Mouse (Mus musculus) kidney, adult 2 months (tissue): Measurements from ENCODE around the gene Rhebl1. TPM values are rescaled to one million over a fixed set of nuclear protein-coding genes. Genes with fewer than 3 reads are reported as not detected.
A peak's percentile ranks its signal among the peaks of the same experiment; 100 is the strongest.

ENCODE experiments used
- DNase-seq: peaks from one replicate; pipeline ENCODE4 v3.0.0; 2021
- H3K27ac ChIP-seq: fragments of 200-500 bp; 2 replicates; pipeline ENCODE4 v1.5.1; 2012; ENCODE audit warnings: low read depth, low read length, control low read depth, inconsistent platforms; ENCODE audit not compliant: insufficient read depth
- H3K27me3 ChIP-seq: fragments of 200-500 bp; replicated peaks from 2 replicates; pipeline ENCODE4 v1.6.1; 2012; ENCODE audit warnings: mild to moderate bottlenecking, moderate library complexity, low read length, inconsistent platforms; ENCODE audit not compliant: control insufficient read depth, insufficient read depth
- H3K36me3 ChIP-seq: fragments of 200-500 bp; 2 replicates; pipeline ENCODE4 v1.6.1; 2012; ENCODE audit warnings: mild to moderate bottlenecking, moderate library complexity, low read length, inconsistent platforms; ENCODE audit not compliant: control insufficient read depth, insufficient read depth
- H3K4me1 ChIP-seq: fragments of 200-500 bp; 2 replicates; pipeline ENCODE4 v1.6.1; 2011; ENCODE audit warnings: low read length; ENCODE audit not compliant: control insufficient read depth, insufficient read depth
- H3K4me3 ChIP-seq: fragments of 200-500 bp; 2 replicates; pipeline ENCODE4 v1.5.1; 2011; ENCODE audit warnings: mild to moderate bottlenecking, low read depth, low read length, control low read depth; ENCODE audit not compliant: insufficient read depth
- CTCF ChIP-seq: fragments of 200-500 bp; conservative IDR thresholded peaks from 2 replicates; pipeline ENCODE4 v1.5.1; 2011; ENCODE audit warnings: low read depth, mild to moderate bottlenecking, control low read depth, low read length, moderate library complexity, mixed read lengths; ENCODE audit not compliant: insufficient read depth, insufficient read length
- POLR2A ChIP-seq: fragments of 200-500 bp; IDR thresholded peaks from one replicate; pipeline ENCODE4 v1.6.1; 2011; ENCODE audit warnings: low read depth, low read length, control low read depth
- WGBS: fragments of 180-500 bp; shearing (Covaris S2); methylation state at CpG from one replicate; pipeline ENCODE4 v1.1.7; 2018; 5-methylcytosine and 5-hydroxymethylcytosine counted together
- polyA plus RNA-seq: library from polyadenylated mRNA; depleted of rRNA; stranded (reverse); fragments of >200 nt; gene quantifications from 2 replicates; pipeline ENCODE4 v1.2.3, GENCODE M21; 2012

The Rhebl1 gene
- polyA plus RNA-seq, 1 experiment = 7.1 TPM

GRCm38 (mm10) chr15:98930998-98931397 is 36.7 kb upstream of the Rhebl1 start:
- TF ChIP-seq POLR2A (no peak), CTCF (no peak)
- Histone ChIP-seq H3K27me3 (no peaks in the 10 kb centered on the region), H3K36me3 (no peaks in the 10 kb centered on the region; the same call in 1 of the 2 replicates), H3K4me3 (no peak overlapping the region), H3K27ac (no peak overlapping the region), H3K4me1 (peaks cover 9% of the 10 kb centered on the region; the same call in 1 of the 2 replicates)
- 78% methylated on average over 3 of the region's 3 CpGs for WGBS
- no peak for DNase-seq

DNA sequence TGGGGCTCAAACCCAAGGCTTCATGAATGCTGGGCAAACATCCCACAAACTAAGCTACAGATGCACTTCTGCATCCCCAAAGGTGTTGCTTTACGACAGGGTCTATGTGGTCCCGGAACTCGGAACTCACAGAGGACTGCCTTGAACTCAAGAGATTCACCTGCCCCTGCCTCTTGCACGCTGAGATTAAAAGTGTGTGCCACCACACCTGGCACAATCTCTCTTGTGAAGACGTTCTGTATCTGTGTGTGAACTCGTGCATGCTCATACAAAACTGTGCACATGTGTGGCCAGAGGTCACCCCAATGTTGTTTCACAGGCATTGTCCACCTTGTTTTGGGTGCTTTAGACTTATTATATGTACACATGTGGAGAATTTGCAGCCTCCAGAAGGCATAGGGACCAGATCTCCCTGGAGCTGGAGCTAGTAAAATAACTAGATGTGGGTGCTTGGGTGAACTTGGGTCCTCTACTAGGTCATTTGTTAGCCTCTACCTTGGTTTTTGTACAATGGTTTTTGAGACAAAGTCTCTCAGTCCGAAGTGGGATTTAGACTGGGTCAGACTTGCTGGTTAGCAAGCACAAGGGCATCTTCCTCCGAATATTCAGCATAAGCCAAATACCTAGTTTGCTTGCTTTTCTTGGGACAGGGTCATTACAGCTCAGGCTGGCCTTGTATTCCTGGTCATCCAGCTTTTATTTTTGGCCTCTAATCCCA is 35.8 kb upstream of the Rhebl1 start:
- Histone ChIP-seq H3K27ac (no peak overlapping the region), H3K36me3 (no peaks in the 10 kb centered on the region; the same call in 1 of the 2 replicates)
- 60% methylated on average over 8 of the region's 8 CpGs for WGBS

DNA sequence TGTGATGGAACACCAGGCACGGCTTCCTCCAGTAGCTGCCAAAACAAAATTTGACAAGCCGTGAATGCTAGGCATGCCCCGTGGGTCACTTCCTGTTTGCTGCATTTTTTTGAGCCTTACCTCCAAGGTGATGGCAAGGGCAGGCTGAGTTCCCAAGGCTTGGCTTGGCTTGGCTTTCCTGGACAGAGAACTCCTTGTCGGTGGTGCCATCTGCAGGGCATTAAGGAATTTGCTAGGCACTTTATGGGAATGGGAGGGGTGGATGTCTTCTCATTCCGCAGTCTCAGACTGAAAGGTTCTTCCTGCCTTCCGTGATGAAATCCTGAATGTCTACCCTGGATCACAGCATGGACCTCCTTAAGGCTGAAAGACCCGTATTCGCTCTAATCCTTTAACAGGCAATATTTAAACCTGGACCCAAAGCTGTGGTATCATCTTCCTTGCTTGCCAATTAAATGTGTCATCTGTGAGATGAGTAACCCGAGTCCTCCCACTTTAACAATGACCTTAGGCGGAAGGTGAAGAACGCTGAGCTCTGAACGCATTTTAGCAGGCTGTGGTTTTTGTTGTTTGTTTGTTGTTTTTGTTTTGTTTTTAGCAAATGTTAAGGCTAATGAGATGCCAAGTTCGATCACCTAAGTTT is 34.4 kb upstream of the Rhebl1 start:
- no peak overlapping the region for H3K27ac ChIP-seq
- H3K4me1 ChIP-seq = peaks cover 7% of the 10 kb centered on the region; the same call in 1 of the 2 replicates
- 9% methylated on average over 13 of the region's 13 CpGs for WGBS
- no peak overlapping the region for H3K4me3 ChIP-seq
- no peaks in the 10 kb centered on the region for H3K27me3 ChIP-seq
- peak; percentile 95 for DNase-seq
- no peak for TF ChIP-seq POLR2A
- peak; percentile 99; the same call in 1 of the 2 replicates for TF ChIP-seq CTCF
- H3K36me3 ChIP-seq = no peaks in the 10 kb centered on the region; the same call in 1 of the 2 replicates

More for the DNA sequence above, 35.8 kb upstream of the Rhebl1 start:
- Histone ChIP-seq H3K4me3 (no peak overlapping the region), H3K27me3 (no peaks in the 10 kb centered on the region), H3K4me1 (peaks cover 9% of the 10 kb centered on the region; the same call in 1 of the 2 replicates)
- TF ChIP-seq POLR2A (no peak), CTCF (no peak)
- no peak for DNase-seq

DNA sequence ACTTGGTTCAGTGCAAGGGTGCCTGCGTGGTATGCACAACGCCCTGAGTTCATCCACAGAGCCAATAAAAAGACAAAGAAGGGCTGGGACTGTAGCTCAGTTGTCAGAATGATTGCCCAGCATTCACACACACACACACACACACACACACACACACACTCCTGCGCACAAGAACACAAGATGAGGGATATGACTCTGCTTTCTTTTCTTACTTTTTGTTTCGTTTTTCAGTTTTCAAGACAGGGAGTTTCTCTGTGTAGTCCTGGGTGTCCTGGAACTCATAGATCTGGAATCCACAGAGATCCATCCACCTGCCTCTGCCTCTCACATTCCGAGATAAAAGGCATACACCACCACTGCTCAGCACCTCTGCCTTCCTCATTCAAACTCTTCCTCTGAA is 33.2 kb upstream of the Rhebl1 start:
- DNase-seq = no peak
- peaks cover 6% of the 10 kb centered on the region; the same call in 1 of the 2 replicates for H3K4me1 ChIP-seq
- H3K4me3 ChIP-seq = no peak overlapping the region
- H3K27me3 ChIP-seq = no peaks in the 10 kb centered on the region
- TF ChIP-seq CTCF = no peak
- no peak for TF ChIP-seq POLR2A
- no peak overlapping the region for H3K27ac ChIP-seq
- WGBS = 79% methylated on average over 5 of the region's 5 CpGs
- H3K36me3 ChIP-seq = no peaks in the 10 kb centered on the region; the same call in 1 of the 2 replicates

GRCm38 (mm10) chr15:98924682-98925081 is 30.3 kb upstream of the Rhebl1 start:
- TF ChIP-seq CTCF (no peak), POLR2A (no peak)
- Histone ChIP-seq H3K36me3 (no peaks in the 10 kb centered on the region), H3K4me3 (no peak overlapping the region), H3K27ac (peak overlapping the region; percentile 48; the same call in 1 of the 2 replicates), H3K4me1 (peaks cover 16% of the 10 kb centered on the region; the same call in 1 of the 2 replicates), H3K27me3 (no peaks in the 10 kb centered on the region)
- DNase-seq = peak; percentile 69
- 60% methylated on average over 3 of the region's 3 CpGs for WGBS

- no peak overlapping the region for H3K4me3 ChIP-seq
- H3K27me3 ChIP-seq = no peaks in the 10 kb centered on the region
- no peaks in the 10 kb centered on the region for H3K36me3 ChIP-seq
- H3K27ac ChIP-seq = peak overlapping the region; percentile 68
- no peak for DNase-seq
- peaks cover 13% of the 10 kb centered on the region; the same call in 1 of the 2 replicates for H3K4me1 ChIP-seq
- TF ChIP-seq POLR2A = no peak
- no peak for TF ChIP-seq CTCF
- WGBS = 82% methylated on average over 2 of the region's 2 CpGs
Measured at GRCm38 (mm10) chr15:98923031-98923537, 28.7 kb upstream of the Rhebl1 start.

- H3K27ac ChIP-seq = peak overlapping the region; percentile 77
- no peaks in the 10 kb centered on the region for H3K27me3 ChIP-seq
- no peak overlapping the region for H3K4me3 ChIP-seq
- peaks cover 13% of the 10 kb centered on the region; the same call in 1 of the 2 replicates for H3K4me1 ChIP-seq
- 37% methylated on average over 3 of the region's 3 CpGs for WGBS
- no peaks in the 10 kb centered on the region for H3K36me3 ChIP-seq
- DNase-seq = peak; percentile 83
- no peak for TF ChIP-seq CTCF
- TF ChIP-seq POLR2A = no peak
Measured at GRCm38 (mm10) chr15:98922581-98922980, 28.2 kb upstream of the Rhebl1 start.
